Mouse (Mus musculus) CD8-positive naive resting alpha-beta T cell, adult 2 months (primary cell): ENCODE measurements around the gene Acer2.

Source experiments
- DNase-seq, 2 experiments: peaks; one replicate each; pipeline ENCODE4 v3.0.0; 2022; ENCODE audit warnings: low read depth in 2 of 2, low spot score in 2 of 2

Acer2 gene

GRCm38 (mm10) chr4:86886160-86886878, 12.1 kb downstream of the Acer2 start:
- peak; percentile 86 to 87 for DNase-seq

- peak; percentile 24 to 31 for DNase-seq
Observed at GRCm38 (mm10) chr4:86887879-86888278, 13.7 kb downstream of the Acer2 start.

- no peak for DNase-seq
Observed at GRCm38 (mm10) chr4:86897411-86897810, 23.2 kb downstream of the Acer2 start.

- no peak for DNase-seq
Observed at GRCm38 (mm10) chr4:86898791-86899474, 24.7 kb downstream of the Acer2 start.

GRCm38 (mm10) chr4:86902351-86902750, 28.2 kb downstream of the Acer2 start:
- no peak for DNase-seq

GRCm38 (mm10) chr4:86904969-86905368, 30.8 kb downstream of the Acer2 start:
- no peak for DNase-seq

- DNase-seq, result no peak
Observed at GRCm38 (mm10) chr4:86905869-86906268, 31.7 kb downstream of the Acer2 start.

GRCm38 (mm10) chr4:86911576-86912341, 37.6 kb downstream of the Acer2 start:
- DNase-seq, result no peak

- no peak for DNase-seq
Observed at GRCm38 (mm10) chr4:86912757-86913156, 38.6 kb downstream of the Acer2 start.

GRCm38 (mm10) chr4:86916062-86916461, 41.9 kb downstream of the Acer2 start:
- DNase-seq, result peak in 1 of 2 experiments; percentile 28

GRCm38 (mm10) chr4:86923476-86924055, 49.4 kb downstream of the Acer2 start:
- no peak for DNase-seq

- DNase-seq, result peak; percentile 68 to 80
Observed at GRCm38 (mm10) chr4:86924804-86925458, 50.7 kb downstream of the Acer2 start.

GRCm38 (mm10) chr4:86926997-86927396, 52.8 kb downstream of the Acer2 start:
- DNase-seq, result no peak

GRCm38 (mm10) chr4:86930101-86930635, 56.0 kb downstream of the Acer2 start:
- no peak for DNase-seq

GRCm38 (mm10) chr4:86930636-86931456, 56.6 kb downstream of the Acer2 start:
- DNase-seq, result no peak

GRCm38 (mm10) chr4:86933026-86933425, 58.8 kb downstream of the Acer2 start:
- no peak for DNase-seq

- DNase-seq, result no peak
Observed at GRCm38 (mm10) chr4:86936217-86936616, 62.0 kb downstream of the Acer2 start.

GRCm38 (mm10) chr4:86936706-86937105, 62.5 kb downstream of the Acer2 start:
- no peak for DNase-seq

GRCm38 (mm10) chr4:86942656-86943055, 68.5 kb downstream of the Acer2 start:
- DNase-seq, result no peak

GRCm38 (mm10) chr4:86943296-86943695, 69.1 kb downstream of the Acer2 start:
- no peak for DNase-seq
